Mouse (Mus musculus) G1E (cell line): ENCODE data around the gene S100a14. TPM values are rescaled to one million over a fixed set of nuclear protein-coding genes. Genes with fewer than 3 reads are reported as not detected.

ENCODE experiments used
- ATAC-seq: 2 replicates; pipeline ENCODE4 v1.8.0; 2016; ENCODE audit warnings: mild to moderate bottlenecking; ENCODE audit not compliant: insufficient number of reproducible peaks, poor library complexity, low FRiP score, severe bottlenecking; ENCODE audit errors: extremely low read depth
- DNase-seq: peaks from one replicate; pipeline ENCODE4 v3.0.0; 2012; ENCODE audit warnings: low spot score
- H3K27me3 ChIP-seq: 2 replicates; pipeline ENCODE4 v1.6.1; 2012; ENCODE audit warnings: mild to moderate bottlenecking, low read length, inconsistent platforms; ENCODE audit not compliant: insufficient read depth
- H3K36me3 ChIP-seq: replicated peaks from 2 replicates; pipeline ENCODE3; 2012; ENCODE audit warnings: mild to moderate bottlenecking, inconsistent platforms
- H3K4me1 ChIP-seq: 2 replicates; pipeline ENCODE4 v1.6.1; 2012; ENCODE audit warnings: low read depth, low read length, inconsistent platforms, mixed read lengths; ENCODE audit not compliant: insufficient read depth
- H3K4me3 ChIP-seq: 2 replicates; pipeline ENCODE4 v1.5.1; 2012; ENCODE audit warnings: low read depth, mild to moderate bottlenecking, inconsistent platforms, low read length, moderate library complexity, mixed read lengths
- H3K9me3 ChIP-seq: replicated peaks from 2 replicates; pipeline ENCODE4 v1.6.1; 2012; ENCODE audit warnings: inconsistent platforms
- CTCF ChIP-seq: IDR thresholded peaks from 2 replicates; pipeline ENCODE4 v1.5.1; 2012; ENCODE audit warnings: low read depth, low read length, inconsistent platforms, mixed read lengths
- GATA1 ChIP-seq: IDR thresholded peaks from 2 replicates; pipeline ENCODE4 v1.6.1; 2012; ENCODE audit warnings: borderline replicate concordance, low read length, inconsistent platforms, mixed read lengths
- GATA2 ChIP-seq: IDR thresholded peaks from 2 replicates; pipeline ENCODE4 v1.6.1; 2012; ENCODE audit warnings: low read depth, low read length, inconsistent platforms, borderline replicate concordance
- POLR2AphosphoS5 ChIP-seq: IDR thresholded peaks from 2 replicates; pipeline ENCODE4 v1.6.1; 2012; ENCODE audit warnings: low read depth, low read length, inconsistent platforms; ENCODE audit not compliant: insufficient replicate concordance
- TAL1 ChIP-seq: conservative IDR thresholded peaks from 2 replicates; pipeline ENCODE4 v1.6.1; 2012; ENCODE audit warnings: low read depth, low read length, inconsistent platforms, mixed read lengths
- polyA plus RNA-seq: library from polyadenylated mRNA; stranded (reverse); fragments of >175 nt; gene quantifications from 2 replicates; pipeline ENCODE4 v1.2.3, GENCODE M21; 2012
- total RNA-seq, 2 experiments: library from RNA; stranded (forward) in 1 of 2; stranded (reverse) in 1 of 2; fragments of 200-1000 nt in 1 of 2; fragments of >200 nt in 1 of 2; fragmentation: Nextera tagmentation in 1 of 2; gene quantifications; 2 replicates each; pipeline ENCODE4 v1.2.3; 2014 to 2017

Gene S100a14
- total and polyA plus RNA-seq, 3 experiments: not detected

GRCm38 (mm10) chr3:90576351-90577001 is 49.8 kb downstream of the S100a14 start:
- no peak for ATAC-seq

More at GRCm38 (mm10) chr3:90576351-90577001, 49.8 kb downstream of the S100a14 start:
- H3K27me3 ChIP-seq: peaks cover 14% of the 10 kb centered on the region
- no peaks in the 10 kb centered on the region for H3K9me3 ChIP-seq
- no peaks in the 10 kb centered on the region for H3K4me1 ChIP-seq
- H3K36me3 ChIP-seq: no peaks in the 10 kb centered on the region
- H3K4me3 ChIP-seq: no peak overlapping the region
- TF ChIP-seq GATA2 (no peak), GATA1 (no peak), CTCF (no peak), TAL1 (no peak), POLR2AphosphoS5 (no peak)
- no peak for DNase-seq

Other genes with a start within 250 kb of the S100a14 start
- gene Gatad2b, start 233.7 kb upstream of the S100a14 start, total RNA-seq (2014; fragmentation: Nextera tagmentation): 176 and 211 TPM in 2 replicates
- gene Gatad2b, start 233.7 kb upstream of the S100a14 start, total RNA-seq (2017): 15.2 and 19.1 TPM in 2 replicates
- gene Gatad2b, start 233.7 kb upstream of the S100a14 start, polyA plus RNA-seq: 5.1 and 6.8 TPM in 2 replicates
- gene Slc27a3, start 136.9 kb upstream of the S100a14 start, total RNA-seq (2014; fragmentation: Nextera tagmentation): 0.73 and 1.3 TPM in 2 replicates
- 2.7 and 2.9 TPM in 2 replicates for gene Slc27a3, start 136.9 kb upstream of the S100a14 start, total RNA-seq (2017)
- gene Slc27a3, start 136.9 kb upstream of the S100a14 start, polyA plus RNA-seq: 2.9 and 3.0 TPM in 2 replicates
- gene Ints3, start 93.2 kb upstream of the S100a14 start, total RNA-seq (2014; fragmentation: Nextera tagmentation): 36.7 and 47.0 TPM in 2 replicates
- gene Ints3, start 93.2 kb upstream of the S100a14 start, total RNA-seq (2017): 32.5 and 36.2 TPM in 2 replicates
- 28.2 and 30.8 TPM in 2 replicates for gene Ints3, start 93.2 kb upstream of the S100a14 start, polyA plus RNA-seq
- not detected in 2 replicates for gene Npr1, start 61.0 kb upstream of the S100a14 start, total RNA-seq (2014; fragmentation: Nextera tagmentation)
- gene Npr1, start 61.0 kb upstream of the S100a14 start, total RNA-seq (2017): not detected in 2 replicates
- gene Npr1, start 61.0 kb upstream of the S100a14 start, polyA plus RNA-seq: not detected in 2 replicates
- 92.4 and 100 TPM in 2 replicates for gene Ilf2, start 50.7 kb upstream of the S100a14 start, total RNA-seq (2014; fragmentation: Nextera tagmentation)
- gene Ilf2, start 50.7 kb upstream of the S100a14 start, total RNA-seq (2017): 168 and 181 TPM in 2 replicates
- gene Ilf2, start 50.7 kb upstream of the S100a14 start, polyA plus RNA-seq: 15.4 and 21.3 TPM in 2 replicates
- gene Snapin, start 35.8 kb upstream of the S100a14 start, total RNA-seq (2014; fragmentation: Nextera tagmentation): 58.0 and 61.9 TPM in 2 replicates
- 42.5 and 46.2 TPM in 2 replicates for gene Snapin, start 35.8 kb upstream of the S100a14 start, total RNA-seq (2017)
- 3.4 and 3.5 TPM in 2 replicates for gene Snapin, start 35.8 kb upstream of the S100a14 start, polyA plus RNA-seq
- 78.6 and 89.8 TPM in 2 replicates for gene Chtop, start 17.4 kb upstream of the S100a14 start, total RNA-seq (2014; fragmentation: Nextera tagmentation)
- 133 and 135 TPM in 2 replicates for gene Chtop, start 17.4 kb upstream of the S100a14 start, total RNA-seq (2017)
- gene Chtop, start 17.4 kb upstream of the S100a14 start, polyA plus RNA-seq: 97.0 and 110 TPM in 2 replicates
- 26.6 and 38.4 TPM in 2 replicates for gene S100a1, start 12.5 kb upstream of the S100a14 start, total RNA-seq (2014; fragmentation: Nextera tagmentation)
- gene S100a1, start 12.5 kb upstream of the S100a14 start, total RNA-seq (2017): 40.8 and 42.9 TPM in 2 replicates
- gene S100a1, start 12.5 kb upstream of the S100a14 start, polyA plus RNA-seq: 2.6 and 5.1 TPM in 2 replicates
- 22.9 and 25.3 TPM in 2 replicates for gene S100a13, start 12.4 kb upstream of the S100a14 start, total RNA-seq (2014; fragmentation: Nextera tagmentation)
- 67.3 and 70.2 TPM in 2 replicates for gene S100a13, start 12.4 kb upstream of the S100a14 start, total RNA-seq (2017)
- gene S100a13, start 12.4 kb upstream of the S100a14 start, polyA plus RNA-seq: 1.8 and 2.4 TPM in 2 replicates
- gene S100a16, start 10.4 kb downstream of the S100a14 start, total RNA-seq (2014; fragmentation: Nextera tagmentation): not detected in 2 replicates
- gene S100a16, start 10.4 kb downstream of the S100a14 start, total RNA-seq (2017): not detected in 2 replicates
- not detected in 2 replicates for gene S100a16, start 10.4 kb downstream of the S100a14 start, polyA plus RNA-seq
- not detected in 2 replicates for gene S100a3, start 33.7 kb downstream of the S100a14 start, total RNA-seq (2014; fragmentation: Nextera tagmentation)
- gene S100a3, start 33.7 kb downstream of the S100a14 start, total RNA-seq (2017): 0.12 and 0.22 TPM in 2 replicates
- gene S100a3, start 33.7 kb downstream of the S100a14 start, polyA plus RNA-seq: not detected in 2 replicates
- not detected in 2 replicates for gene S100a2, start 63.4 kb downstream of the S100a14 start, total RNA-seq (2014; fragmentation: Nextera tagmentation)
- not detected in 2 replicates for gene S100a2, start 63.4 kb downstream of the S100a14 start, total RNA-seq (2017)
- gene S100a2, start 63.4 kb downstream of the S100a14 start, polyA plus RNA-seq: not detected in 2 replicates
- not detected in 2 replicates for gene Gm42674, start 75.0 kb downstream of the S100a14 start, total RNA-seq (2014; fragmentation: Nextera tagmentation)
- gene Gm42674, start 75.0 kb downstream of the S100a14 start, total RNA-seq (2017): not detected in 2 replicates
- gene Gm42674, start 75.0 kb downstream of the S100a14 start, polyA plus RNA-seq: not detected in 2 replicates
- gene S100a4, start 76.9 kb downstream of the S100a14 start, total RNA-seq (2014; fragmentation: Nextera tagmentation): not detected in 2 replicates
- gene S100a4, start 76.9 kb downstream of the S100a14 start, total RNA-seq (2017): 0.64 TPM in 1 of 2 replicates, not detected in the other
- gene S100a4, start 76.9 kb downstream of the S100a14 start, polyA plus RNA-seq: not detected in 2 replicates
- gene S100a5, start 81.7 kb downstream of the S100a14 start, total RNA-seq (2014; fragmentation: Nextera tagmentation): not detected in 2 replicates
- gene S100a5, start 81.7 kb downstream of the S100a14 start, total RNA-seq (2017): not detected in 2 replicates
- not detected in 2 replicates for gene S100a5, start 81.7 kb downstream of the S100a14 start, polyA plus RNA-seq
- not detected in 2 replicates for gene S100a6, start 86.0 kb downstream of the S100a14 start, total RNA-seq (2014; fragmentation: Nextera tagmentation)
- 0.35 TPM in 1 of 2 replicates, not detected in the other for gene S100a6, start 86.0 kb downstream of the S100a14 start, total RNA-seq (2017)
- not detected in 2 replicates for gene S100a6, start 86.0 kb downstream of the S100a14 start, polyA plus RNA-seq
- not detected in 2 replicates for gene S100a7a, start 127.2 kb downstream of the S100a14 start, total RNA-seq (2014; fragmentation: Nextera tagmentation)
- gene S100a7a, start 127.2 kb downstream of the S100a14 start, total RNA-seq (2017): not detected in 2 replicates
- gene S100a7a, start 127.2 kb downstream of the S100a14 start, polyA plus RNA-seq: not detected in 2 replicates
- 2.4 TPM in 1 of 2 replicates, not detected in the other for gene S100a8, start 142.1 kb downstream of the S100a14 start, total RNA-seq (2014; fragmentation: Nextera tagmentation)
- not detected in 2 replicates for gene S100a8, start 142.1 kb downstream of the S100a14 start, total RNA-seq (2017)
- gene S100a8, start 142.1 kb downstream of the S100a14 start, polyA plus RNA-seq: not detected in 2 replicates
- not detected in 2 replicates for gene S100a9, start 168.9 kb downstream of the S100a14 start, total RNA-seq (2014; fragmentation: Nextera tagmentation)
- 0.41 TPM in 1 of 2 replicates, not detected in the other for gene S100a9, start 168.9 kb downstream of the S100a14 start, total RNA-seq (2017)
- 0.20 TPM in 1 of 2 replicates, not detected in the other for gene S100a9, start 168.9 kb downstream of the S100a14 start, polyA plus RNA-seq
- gene Pglyrp4, start 200.1 kb downstream of the S100a14 start, total RNA-seq (2014; fragmentation: Nextera tagmentation): not detected in 2 replicates
- gene Pglyrp4, start 200.1 kb downstream of the S100a14 start, total RNA-seq (2017): 0.12 TPM in 1 of 2 replicates, not detected in the other
- gene Pglyrp4, start 200.1 kb downstream of the S100a14 start, polyA plus RNA-seq: not detected in 2 replicates